Mouse (Mus musculus) olfactory bulb, adult 2 months (tissue): ENCODE data around the gene Vmn1r188. TPM values are rescaled to one million over a fixed set of nuclear protein-coding genes. Genes with fewer than 3 reads are reported as not detected.
"Not testable (repeated sequence)": the region's sequence is repeated elsewhere in the genome, so short reads cannot be mapped to it uniquely, and the experiment has no call there.

Experiments used
- H3K27ac ChIP-seq: fragments of 200-500 bp; 2 replicates; pipeline ENCODE4 v1.5.1; 2012; ENCODE audit warnings: low read depth, low read length; ENCODE audit not compliant: insufficient read depth
- H3K4me1 ChIP-seq: fragments of 200-500 bp; 2 replicates; pipeline ENCODE4 v1.6.1; 2012; ENCODE audit warnings: low read length; ENCODE audit not compliant: control insufficient read depth, insufficient read depth
- H3K4me3 ChIP-seq: fragments of 200-500 bp; 2 replicates; pipeline ENCODE4 v1.5.1; 2012; ENCODE audit warnings: mild to moderate bottlenecking, low read depth, low read length, moderate library complexity; ENCODE audit not compliant: insufficient read depth
- CTCF ChIP-seq: fragments of 200-500 bp; IDR thresholded peaks from 2 replicates; pipeline ENCODE4 v1.5.1; 2012; ENCODE audit warnings: low read depth, mild to moderate bottlenecking, low read length, moderate library complexity; ENCODE audit not compliant: insufficient read depth
- POLR2A ChIP-seq: fragments of 200-500 bp; IDR thresholded peaks from 2 replicates; pipeline ENCODE4 v1.6.1; 2012; ENCODE audit warnings: mild to moderate bottlenecking, low read depth, low read length, moderate library complexity; ENCODE audit not compliant: insufficient read depth
- WGBS: fragments of 180-500 bp; shearing (Covaris S2); methylation state at CpG from one replicate; pipeline ENCODE4 v1.1.7; 2018; 5-methylcytosine and 5-hydroxymethylcytosine counted together
- polyA plus RNA-seq: library from polyadenylated mRNA; stranded (reverse); fragments of >200 nt; gene quantifications from 2 replicates; pipeline ENCODE4 v1.2.4, GENCODE M21; 2012; ENCODE audit warnings: low replicate concordance; ENCODE audit not compliant: missing spikeins, insufficient read depth, insufficient read length

Gene Vmn1r188
- not detected in 2 replicates for polyA plus RNA-seq

- not testable (repeated sequence) for H3K27ac ChIP-seq, H3K4me3 ChIP-seq, H3K4me1 ChIP-seq
- 87% methylated on average over 1 of the region's 1 CpGs for whole genome bisulfite sequencing
Observed at GRCm38 (mm10) chr13:22084140-22084539, at the start of gene Vmn1r188. Gene Vmn1r188 (plus strand): TSS chr13:22084440.

- no peak for TF ChIP-seq POLR2A
- no peak for TF ChIP-seq CTCF
- under 1% methylated on average over 14 of the region's 14 CpGs for WGBS
- no peak overlapping the region for H3K27ac ChIP-seq
- no peak overlapping the region; the same call in 1 of the 2 replicates for H3K4me3 ChIP-seq
- no peaks in the 10 kb centered on the region; the same call in 1 of the 2 replicates for H3K4me1 ChIP-seq
Observed at GRCm38 (mm10) chr13:22034443-22035266, 49.6 kb upstream of the Vmn1r188 start.

GRCm38 (mm10) chr13:22035267-22036148, 48.7 kb upstream of the Vmn1r188 start, which contains the start of the genes Hist1h2ah and Hist1h2bk:
Gene Hist1h2ah (minus strand): TSS chr13:22035568.
Gene Hist1h2bk (plus strand): TSS chr13:22035870.
- H3K27ac ChIP-seq = not testable (repeated sequence)
- WGBS = under 1% methylated on average over 21 of the region's 69 CpGs

GRCm38 (mm10) chr13:22036149-22036956, 47.9 kb upstream of the Vmn1r188 start:
- 3% methylated on average over 20 of the region's 23 CpGs for WGBS
- no peaks in the 10 kb centered on the region; the same call in 1 of the 2 replicates for H3K4me1 ChIP-seq
- H3K27ac ChIP-seq = no peak overlapping the region
- TF ChIP-seq POLR2A = no peak
- no peak for TF ChIP-seq CTCF
- peak overlapping the region; percentile 30 for H3K4me3 ChIP-seq

More at GRCm38 (mm10) chr13:22035267-22036148, 48.7 kb upstream of the Vmn1r188 start, which contains the start of the genes Hist1h2ah and Hist1h2bk:
- H3K4me1 ChIP-seq = not testable (repeated sequence)
- peak within 1 kb of the TSS; percentile 51 for H3K4me3 ChIP-seq

- no peak for TF ChIP-seq CTCF
- TF ChIP-seq POLR2A = no peak
- Histone ChIP-seq H3K4me3 (no peak overlapping the region), H3K4me1 (no peaks in the 10 kb centered on the region; the same call in 1 of the 2 replicates), H3K27ac (no peak overlapping the region)
- 60% methylated on average over 3 of the region's 3 CpGs for WGBS
Observed at GRCm38 (mm10) chr13:22036986-22037385, 47.3 kb upstream of the Vmn1r188 start.

- WGBS = 79% methylated on average over 2 of the region's 2 CpGs
- Histone ChIP-seq H3K27ac (no peak overlapping the region), H3K4me3 (no peak overlapping the region), H3K4me1 (no peaks in the 10 kb centered on the region; the same call in 1 of the 2 replicates)
- TF ChIP-seq CTCF = no peak
- TF ChIP-seq POLR2A = no peak
Observed at GRCm38 (mm10) chr13:22037415-22037814, 46.8 kb upstream of the Vmn1r188 start.

GRCm38 (mm10) chr13:22039364-22039763, 44.9 kb upstream of the Vmn1r188 start:
- 74% methylated on average over 5 of the region's 5 CpGs for WGBS
- H3K27ac ChIP-seq = no peak overlapping the region
- H3K4me1 ChIP-seq = no peaks in the 10 kb centered on the region; the same call in 1 of the 2 replicates
- no peak overlapping the region for H3K4me3 ChIP-seq
- TF ChIP-seq CTCF (no peak), POLR2A (no peak)

GRCm38 (mm10) chr13:22039951-22040463, 44.2 kb upstream of the Vmn1r188 start:
- H3K4me1 ChIP-seq = no peaks in the 10 kb centered on the region; the same call in 1 of the 2 replicates
- H3K27ac ChIP-seq = no peak overlapping the region
- 14% methylated on average over 2 of the region's 2 CpGs for WGBS
- H3K4me3 ChIP-seq = no peak overlapping the region
- no peak for TF ChIP-seq CTCF
- TF ChIP-seq POLR2A = no peak
